Mouse (Mus musculus) thymus, adult 2 months (tissue): ENCODE data around the gene Nudt19.

ENCODE experiments used
- CTCF ChIP-seq: fragments of 200-500 bp; IDR thresholded peaks from 2 replicates; pipeline ENCODE4 v1.5.1; 2012; ENCODE audit warnings: mild to moderate bottlenecking, control low read depth, low read length, moderate library complexity, borderline replicate concordance; ENCODE audit not compliant: control insufficient read depth, poor library complexity, insufficient read depth; ENCODE audit errors: extremely low read depth
- POLR2A ChIP-seq: fragments of 200-500 bp; IDR thresholded peaks from 2 replicates; pipeline ENCODE4 v1.6.1; 2012; ENCODE audit warnings: mild to moderate bottlenecking, low read length, control low read depth, moderate library complexity; ENCODE audit not compliant: control insufficient read depth, poor library complexity, insufficient read depth; ENCODE audit errors: extremely low read depth

DNA sequence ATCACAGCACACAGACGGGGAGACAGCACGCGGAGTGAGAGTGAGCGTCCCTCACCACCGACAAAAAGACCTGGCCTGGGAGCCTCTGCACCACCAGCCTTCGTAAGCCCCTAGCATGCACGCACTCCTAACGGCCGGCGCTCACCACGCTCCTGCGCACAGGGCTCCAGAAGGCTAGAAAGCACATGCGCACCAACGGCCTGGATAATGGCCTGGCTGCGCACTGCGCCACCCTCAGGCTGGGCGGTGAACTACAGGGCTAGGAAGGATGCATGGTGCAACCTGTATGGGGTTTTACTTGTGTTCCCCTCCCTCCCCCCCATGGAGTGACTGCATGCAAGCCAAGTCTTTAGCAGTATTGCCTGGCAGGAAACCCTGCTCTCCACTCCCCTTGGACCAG lies 18.5 kb downstream of the Nudt19 start, which contains the start of gene Tdrd12:
- no peak for TF ChIP-seq CTCF
- TF ChIP-seq POLR2A, result no peak
